Mouse (Mus musculus) megakaryocyte, embryonic 14.5 days (primary cell): ENCODE measurements around the gene Tmem266.

Source experiments
- FLI1 ChIP-seq: IDR thresholded peaks from 2 replicates; pipeline ENCODE4 v1.6.1; 2012; ENCODE audit warnings: low read length, inconsistent platforms, mixed read lengths
- GATA1 ChIP-seq: IDR thresholded peaks from 3 replicates; pipeline ENCODE4 v1.6.1; 2012; ENCODE audit warnings: mixed read lengths, low read length, inconsistent platforms, borderline replicate concordance

DNA sequence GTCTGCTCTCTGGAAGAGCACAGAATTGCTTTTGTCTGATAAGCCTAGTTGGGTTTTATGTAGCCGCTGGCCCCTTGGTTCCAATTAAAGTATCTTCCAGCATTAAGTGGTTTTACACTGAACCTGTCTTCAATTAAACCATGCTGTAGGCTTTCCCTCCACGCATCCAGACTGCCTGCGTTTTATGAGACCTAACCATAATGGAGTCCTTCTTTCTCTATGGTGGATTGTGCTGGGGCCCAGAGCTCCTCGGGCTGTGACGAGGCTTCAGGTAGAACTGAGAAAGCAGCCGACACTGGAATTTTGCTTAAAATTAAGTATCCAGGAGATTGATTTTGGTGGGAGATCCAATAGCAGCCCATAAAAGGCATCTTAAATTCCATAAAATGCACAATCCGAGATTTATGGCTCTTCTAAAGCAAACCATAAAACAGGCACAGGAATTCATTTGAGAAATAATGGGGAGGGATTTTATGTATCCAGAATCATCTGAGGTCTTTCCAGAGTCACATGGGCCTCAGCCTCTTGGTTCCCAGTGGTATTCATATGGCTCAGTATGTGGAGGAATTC is 72.4 kb downstream of the Tmem266 start:
- TF ChIP-seq GATA1: no peak
- no peak for TF ChIP-seq FLI1
